Mouse (Mus musculus) liver, postnatal 0 days (tissue): ENCODE measurements around the gene Igsf11. TPM values are rescaled to one million over a fixed set of nuclear protein-coding genes. Genes with fewer than 3 reads are reported as not detected.

ENCODE experiments used
- ATAC-seq: fragments of 200-750 bp; cut with Nextera tagmentation; 2 replicates; pipeline ENCODE4 v1.8.0; 2017; ENCODE audit warnings: mild to moderate bottlenecking, moderate library complexity
- DNase-seq: peaks from one replicate; pipeline ENCODE4 v3.0.0-alpha.2; 2016
- H3K27ac ChIP-seq: fragments of 300-500 bp; sonication (generic); 2 replicates; pipeline ENCODE4 v1.5.1; 2014; ENCODE audit warnings: antibody characterized with exemption, moderate library complexity, mild to moderate bottlenecking, low read depth
- H3K27me3 ChIP-seq: fragments of 300-500 bp; sonication (generic); 2 replicates; pipeline ENCODE4 v1.6.1; 2014; ENCODE audit warnings: low read length, control low read depth, mixed read lengths; ENCODE audit not compliant: insufficient read depth
- H3K36me3 ChIP-seq: fragments of 300-500 bp; sonication (generic); replicated peaks from 2 replicates; pipeline ENCODE4 v1.6.1; 2014; ENCODE audit warnings: mild to moderate bottlenecking, control low read depth, low read length, moderate library complexity, mixed read lengths; ENCODE audit not compliant: insufficient read depth
- H3K4me1 ChIP-seq: fragments of 300-500 bp; sonication (generic); 2 replicates; pipeline ENCODE4 v1.6.1; 2014; ENCODE audit warnings: antibody characterized with exemption, mild to moderate bottlenecking, control low read depth; ENCODE audit not compliant: insufficient read depth
- H3K4me2 ChIP-seq: fragments of 300-500 bp; sonication (generic); 2 replicates; pipeline ENCODE4 v1.6.1; 2014; ENCODE audit warnings: low read depth, mild to moderate bottlenecking, low read length, moderate library complexity, mixed read lengths
- H3K4me3 ChIP-seq: fragments of 300-500 bp; sonication (generic); 2 replicates; pipeline ENCODE4 v1.5.1; 2014; ENCODE audit warnings: low read depth, low read length
- H3K9ac ChIP-seq: fragments of 300-500 bp; sonication (generic); replicated peaks from 2 replicates; pipeline ENCODE4 v1.6.1; 2014; ENCODE audit warnings: mild to moderate bottlenecking, moderate library complexity
- H3K9me3 ChIP-seq: fragments of 300-500 bp; sonication (generic); 2 replicates; pipeline ENCODE4 v1.6.1; 2016; ENCODE audit warnings: mild to moderate bottlenecking, control low read depth, low read length, mixed read lengths
- CTCF ChIP-seq: sonication (generic); IDR thresholded peaks from 2 replicates; pipeline ENCODE4 v1.5.1; 2016; ENCODE audit warnings: antibody characterized with exemption, low read depth
- EP300 ChIP-seq: IDR thresholded peaks from 2 replicates; pipeline ENCODE4 v1.6.1; 2016; ENCODE audit warnings: antibody characterized with exemption, low read depth, mild to moderate bottlenecking
- WGBS: fragments of 180-500 bp; shearing (Covaris S2); extraction: QIAGEN DNeasy Blood & Tissue Kit; methylation state at CpG from one replicate; pipeline ENCODE4 v1.1.7; 2014; ENCODE audit not compliant: insufficient replicate concordance; 5-methylcytosine and 5-hydroxymethylcytosine counted together
- polyA plus RNA-seq: library from polyadenylated mRNA; unstranded; fragments of >200 nt; fragmentation: Nextera tagmentation; extraction: Ambion mirVana; gene quantifications from 2 replicates; pipeline ENCODE4 v1.2.1, GENCODE M21; 2015

Igsf11 gene
- polyA plus RNA-seq, 1 experiment from 2014 or later: 2.1 TPM

- 69% methylated on average over 5 of the region's 5 CpGs for WGBS
- Histone ChIP-seq H3K4me1 (no peaks in the 10 kb centered on the region), H3K36me3 (no peaks in the 10 kb centered on the region), H3K9ac (no peak overlapping the region), H3K4me2 (no peak overlapping the region), H3K27ac (no peak overlapping the region), H3K27me3 (no peaks in the 10 kb centered on the region), H3K4me3 (no peak overlapping the region), H3K9me3 (no peaks in the 10 kb centered on the region)
- DNase-seq (no peak), ATAC-seq (no peak)
- TF ChIP-seq EP300: no peak
- no peak for TF ChIP-seq CTCF
Measured at GRCm38 (mm10) chr16:38920488-38920887, 28.0 kb downstream of the Igsf11 start.

GRCm38 (mm10) chr16:38924940-38925339, 32.5 kb downstream of the Igsf11 start:
- Histone ChIP-seq H3K4me3 (no peak overlapping the region), H3K27me3 (no peaks in the 10 kb centered on the region), H3K4me2 (no peak overlapping the region), H3K27ac (no peak overlapping the region), H3K4me1 (no peaks in the 10 kb centered on the region), H3K9me3 (no peaks in the 10 kb centered on the region), H3K36me3 (no peaks in the 10 kb centered on the region), H3K9ac (no peak overlapping the region)
- no peak for ATAC-seq
- WGBS: 74% methylated on average over 13 of the region's 13 CpGs
- no peak for TF ChIP-seq CTCF
- no peak for TF ChIP-seq EP300
- DNase-seq: no peak

- H3K4me3 ChIP-seq: no peak overlapping the region
- no peak overlapping the region for H3K27ac ChIP-seq
- no peak for ATAC-seq
- H3K27me3 ChIP-seq: no peaks in the 10 kb centered on the region
- no peaks in the 10 kb centered on the region for H3K4me1 ChIP-seq
- DNase-seq: no peak
- no peaks in the 10 kb centered on the region for H3K9me3 ChIP-seq
- no peaks in the 10 kb centered on the region for H3K36me3 ChIP-seq
- 75% methylated on average over 7 of the region's 7 CpGs for WGBS
- no peak overlapping the region for H3K4me2 ChIP-seq
- no peak for TF ChIP-seq EP300
- no peak overlapping the region for H3K9ac ChIP-seq
Measured at GRCm38 (mm10) chr16:38928760-38929159, 36.3 kb downstream of the Igsf11 start.

GRCm38 (mm10) chr16:38931519-38931918, 39.0 kb downstream of the Igsf11 start:
- H3K4me2 ChIP-seq: no peak overlapping the region
- no peak overlapping the region for H3K4me3 ChIP-seq
- no peak overlapping the region for H3K9ac ChIP-seq
- 81% methylated on average over 6 of the region's 6 CpGs for WGBS
- ATAC-seq (no peak), DNase-seq (no peak)
- no peaks in the 10 kb centered on the region for H3K4me1 ChIP-seq
- TF ChIP-seq CTCF: no peak
- no peak for TF ChIP-seq EP300
- H3K27ac ChIP-seq: no peak overlapping the region
- no peaks in the 10 kb centered on the region for H3K27me3 ChIP-seq
- H3K36me3 ChIP-seq: no peaks in the 10 kb centered on the region
- no peaks in the 10 kb centered on the region for H3K9me3 ChIP-seq

GRCm38 (mm10) chr16:38940805-38941204, 48.3 kb downstream of the Igsf11 start:
- WGBS: 71% methylated on average over 3 of the region's 3 CpGs
- DNase-seq (no peak), ATAC-seq (no peak)
- Histone ChIP-seq H3K4me2 (no peak overlapping the region), H3K27ac (no peak overlapping the region), H3K4me3 (no peak overlapping the region), H3K4me1 (no peaks in the 10 kb centered on the region), H3K9ac (no peak overlapping the region), H3K27me3 (no peaks in the 10 kb centered on the region), H3K36me3 (no peaks in the 10 kb centered on the region), H3K9me3 (no peaks in the 10 kb centered on the region)
- TF ChIP-seq CTCF (no peak), EP300 (no peak)

GRCm38 (mm10) chr16:38941275-38941674, 48.8 kb downstream of the Igsf11 start:
- H3K9me3 ChIP-seq: no peaks in the 10 kb centered on the region
- H3K9ac ChIP-seq: no peak overlapping the region
- no peak overlapping the region for H3K4me3 ChIP-seq
- WGBS: 85% methylated on average over 6 of the region's 6 CpGs
- H3K27me3 ChIP-seq: no peaks in the 10 kb centered on the region
- no peak overlapping the region for H3K4me2 ChIP-seq
- no peak for DNase-seq
- no peaks in the 10 kb centered on the region for H3K36me3 ChIP-seq
- no peaks in the 10 kb centered on the region for H3K4me1 ChIP-seq
- TF ChIP-seq EP300 (no peak), CTCF (no peak)
- ATAC-seq: no peak
- H3K27ac ChIP-seq: no peak overlapping the region
